In the genomic region with DNA sequence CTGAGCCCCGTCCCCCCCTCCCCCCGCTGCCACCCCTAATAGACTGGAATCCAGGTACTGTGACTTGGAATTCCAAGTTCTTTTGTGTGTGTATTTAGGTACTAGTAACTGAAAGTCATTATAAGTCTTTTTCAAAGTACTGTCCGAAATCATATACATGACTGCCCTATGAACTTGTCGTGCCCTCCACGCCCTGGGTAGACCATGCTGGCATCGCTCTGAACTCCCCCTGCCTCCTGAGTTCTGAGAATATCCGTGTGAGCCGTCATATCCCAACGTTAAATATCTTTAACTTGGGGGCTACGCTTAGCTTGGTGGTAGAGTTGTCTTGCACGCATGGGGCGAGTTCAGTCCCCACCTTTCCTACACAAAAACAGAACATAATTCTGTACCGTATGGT, we compare ENCODE assay signal across 9 mouse cellular contexts. TPM values are rescaled to one million over a fixed set of nuclear protein-coding genes. Genes with fewer than 3 reads are reported as not detected.
DNase-seq lines count a peak whose midpoint lies in the region; ATAC-seq and TF ChIP-seq lines count a peak whose summit lies in the region.
"Had no signal": no experiment of that assay in that cellular context is flagged by ENCODE, and none has a peak within 500 bp of the region (broad histone marks: within the 10 kb centered on the region; RNA-seq: fewer than 3 reads in every experiment).

No protein-coding gene starts in this region.

- H3K79me2 ChIP-seq in liver, adult 2 months (ENCODE audit: control insufficient read depth, insufficient read depth, low read length): no peaks in the 10 kb centered on the region

- no peak for ATAC-seq in embryonic facial prominence, embryonic 13.5 days (ENCODE audit: insufficient number of reproducible peaks, insufficient read depth, low FRiP score, low TSS enrichment, low read depth)
- ATAC-seq in intestine, embryonic 15.5 days: peak; percentile 14
- peak; percentile 7; the same call in 1 of the 2 replicates for ATAC-seq in neural tube, embryonic 13.5 days (ENCODE audit: low read depth)

- peak overlapping the region; percentile 89 for H3K9ac ChIP-seq in liver, adult 2 months (ENCODE audit: low read depth, low read length)
- peak overlapping the region; percentile 95 for H3K9ac ChIP-seq in embryonic facial prominence, embryonic 13.5 days
- peak overlapping the region; percentile 83 for H3K9ac ChIP-seq in intestine, embryonic 15.5 days
- H3K9ac ChIP-seq in neural tube, embryonic 13.5 days: peak overlapping the region; percentile 94

- H3K4me1 ChIP-seq in liver, adult 2 months (ENCODE audit: control insufficient read depth, insufficient read depth, low read length): peaks cover 6% of the 10 kb centered on the region
- H3K4me1 ChIP-seq in embryonic facial prominence, embryonic 13.5 days: peaks cover 11% of the 10 kb centered on the region
- H3K4me1 ChIP-seq in intestine, embryonic 15.5 days (replicated peaks): peaks cover 2% of the 10 kb centered on the region; the same call in 1 of the 2 replicates
- H3K4me1 ChIP-seq in neural tube, embryonic 13.5 days (replicated peaks): peaks cover 12% of the 10 kb centered on the region

- no peak for DNase-seq in liver, adult 2 months (ENCODE audit: extremely low read depth, low read depth, low spot score)
- no peak for DNase-seq in liver
- no peak for DNase-seq in urinary bladder, adult 18-20 months (ENCODE audit: low spot score in 2 of 2)
- DNase-seq in left cerebral cortex, adult 11 months (ENCODE audit: low spot score): no peak
- DNase-seq in adrenal gland, postnatal 10 days: no peak

- H3K9me3 ChIP-seq in embryonic facial prominence, embryonic 13.5 days: no peaks in the 10 kb centered on the region
- H3K9me3 ChIP-seq in intestine, embryonic 15.5 days: no peaks in the 10 kb centered on the region
- no peaks in the 10 kb centered on the region for H3K9me3 ChIP-seq in neural tube, embryonic 13.5 days

- TF ChIP-seq POLR2A in liver, adult 2 months (IDR thresholded peaks at IDR 0.05; ENCODE audit: extremely low read depth, insufficient read depth, low read length): no peak

- no peaks in the 10 kb centered on the region for H3K27me3 ChIP-seq in liver, adult 2 months (ENCODE audit: control insufficient read depth, insufficient read depth, low read length)
- H3K27me3 ChIP-seq in embryonic facial prominence, embryonic 13.5 days: no peaks in the 10 kb centered on the region
- no peaks in the 10 kb centered on the region for H3K27me3 ChIP-seq in intestine, embryonic 15.5 days (replicated peaks)
- H3K27me3 ChIP-seq in neural tube, embryonic 13.5 days: no peaks in the 10 kb centered on the region

- peak overlapping the region; percentile 86; the same call in 1 of the 2 replicates for H3K4me3 ChIP-seq in liver, adult 2 months (ENCODE audit: insufficient read depth, low read depth, low read length)
- H3K4me3 ChIP-seq in embryonic facial prominence, embryonic 13.5 days: peak overlapping the region; percentile 71
- peak overlapping the region; percentile 65 for H3K4me3 ChIP-seq in intestine, embryonic 15.5 days (replicated peaks)
- peak overlapping the region; percentile 75 for H3K4me3 ChIP-seq in neural tube, embryonic 13.5 days

- WGBS in liver, adult 2 months: 47% methylated on average over 13 of the region's 13 CpGs
- 50% methylated on average over 13 of the region's 13 CpGs for WGBS in embryonic facial prominence, embryonic 13.5 days
- WGBS in intestine, embryonic 15.5 days: 45% methylated on average over 13 of the region's 13 CpGs
- 53% methylated on average over 13 of the region's 13 CpGs for WGBS in neural tube, embryonic 13.5 days

- H3K36me3 ChIP-seq in liver, adult 2 months (ENCODE audit: control insufficient read depth, insufficient read depth, low read length): peaks cover 12% of the 10 kb centered on the region
- peaks cover 31% of the 10 kb centered on the region for H3K36me3 ChIP-seq in embryonic facial prominence, embryonic 13.5 days
- peaks cover 8% of the 10 kb centered on the region; the same call in 1 of the 2 replicates for H3K36me3 ChIP-seq in intestine, embryonic 15.5 days
- H3K36me3 ChIP-seq in neural tube, embryonic 13.5 days: peaks cover 28% of the 10 kb centered on the region

- peak overlapping the region; percentile 72 for H3K4me2 ChIP-seq in embryonic facial prominence, embryonic 13.5 days
- peak overlapping the region; percentile 67 for H3K4me2 ChIP-seq in intestine, embryonic 15.5 days (replicated peaks)
- peak overlapping the region; percentile 75 for H3K4me2 ChIP-seq in neural tube, embryonic 13.5 days

- H3K27ac ChIP-seq in liver, adult 2 months (replicated peaks; ENCODE audit: insufficient read depth, low read depth, low read length): peak overlapping the region; percentile 88; the same call in 1 of the 2 replicates
- peak overlapping the region; percentile 86; the same call in 1 of the 2 replicates for H3K27ac ChIP-seq in embryonic facial prominence, embryonic 13.5 days
- H3K27ac ChIP-seq in intestine, embryonic 15.5 days: 0 out of 2 replicates have a peak overlapping the region, but pooled peaks have one; percentile 86
- H3K27ac ChIP-seq in neural tube, embryonic 13.5 days (replicated peaks): 0 out of 2 replicates have a peak overlapping the region, but pooled peaks have one; percentile 92

- TF ChIP-seq CTCF in liver, adult 2 months (IDR thresholded peaks at IDR 0.05; ENCODE audit: low read depth, low read length): no peak

RNA-seq across cellular contexts. Expression of a gene that starts 0.7 kb away (rescaled TPM):
- total RNA-seq in liver, adult 2 months (2014; rRNA removed): 2.1 and 2.2 TPM in 2 replicates
- 1.8 and 3.2 TPM in 2 replicates for polyA plus RNA-seq in liver, adult 2 months (2012; rRNA removed)
- polyA plus RNA-seq in embryonic facial prominence, embryonic 13.5 days (2015; fragmentation: Nextera tagmentation; extraction: Ambion mirVana): 8.6 and 9.5 TPM in 2 replicates
- polyA plus RNA-seq in intestine, embryonic 15.5 days (2015; fragmentation: Nextera tagmentation; extraction: Ambion mirVana): 4.7 and 5.1 TPM in 2 replicates
- polyA plus RNA-seq in neural tube, embryonic 13.5 days (2015; fragmentation: Nextera tagmentation; extraction: Ambion mirVana): 6.9 and 7.0 TPM in 2 replicates
- total RNA-seq in adrenal gland, postnatal 10 days (2021): 1 to 10 TPM; 3.2 to 7.6 TPM

RNA-seq across cellular contexts. Expression of a gene that starts 3.9 kb away (rescaled TPM):
- 1.2 TPM in 1 of 2 replicates, not detected in the other for total RNA-seq in liver, adult 2 months (2014; rRNA removed)
- 0.31 TPM in 1 of 2 replicates, not detected in the other for polyA plus RNA-seq in liver, adult 2 months (2012; rRNA removed)
- 3.9 and 4.6 TPM in 2 replicates for polyA plus RNA-seq in embryonic facial prominence, embryonic 13.5 days (2015; fragmentation: Nextera tagmentation; extraction: Ambion mirVana)
- 1.5 and 2.2 TPM in 2 replicates for polyA plus RNA-seq in intestine, embryonic 15.5 days (2015; fragmentation: Nextera tagmentation; extraction: Ambion mirVana)
- polyA plus RNA-seq in neural tube, embryonic 13.5 days (2015; fragmentation: Nextera tagmentation; extraction: Ambion mirVana): 3.6 and 3.8 TPM in 2 replicates
- total RNA-seq in adrenal gland, postnatal 10 days (2021): not detected
- polyA plus RNA-seq: large intestine, adult 2 months had no signal

RNA-seq across cellular contexts. Expression of a gene that starts 24.2 kb away (rescaled TPM):
- total RNA-seq in liver, adult 2 months (2014; rRNA removed): 12.5 and 15.5 TPM in 2 replicates
- 27.5 and 37.9 TPM in 2 replicates for polyA plus RNA-seq in liver, adult 2 months (2012; rRNA removed)
- polyA plus RNA-seq in embryonic facial prominence, embryonic 13.5 days (2015; fragmentation: Nextera tagmentation; extraction: Ambion mirVana): 167 and 174 TPM in 2 replicates
- polyA plus RNA-seq in intestine, embryonic 15.5 days (2015; fragmentation: Nextera tagmentation; extraction: Ambion mirVana): 117 and 146 TPM in 2 replicates
- 133 and 136 TPM in 2 replicates for polyA plus RNA-seq in neural tube, embryonic 13.5 days (2015; fragmentation: Nextera tagmentation; extraction: Ambion mirVana)
- 10 to 100 TPM; 68.0 to 74.5 TPM for total RNA-seq in adrenal gland, postnatal 10 days (2021)

RNA-seq across cellular contexts. Expression of a gene that starts 42.3 kb away (rescaled TPM):
- 9.1 and 9.7 TPM in 2 replicates for total RNA-seq in liver, adult 2 months (2014; rRNA removed)
- polyA plus RNA-seq in liver, adult 2 months (2012; rRNA removed): 9.2 and 11.5 TPM in 2 replicates
- 9.6 and 12.3 TPM in 2 replicates for polyA plus RNA-seq in embryonic facial prominence, embryonic 13.5 days (2015; fragmentation: Nextera tagmentation; extraction: Ambion mirVana)
- 26.0 and 29.3 TPM in 2 replicates for polyA plus RNA-seq in intestine, embryonic 15.5 days (2015; fragmentation: Nextera tagmentation; extraction: Ambion mirVana)
- polyA plus RNA-seq in neural tube, embryonic 13.5 days (2015; fragmentation: Nextera tagmentation; extraction: Ambion mirVana): 17.1 and 22.3 TPM in 2 replicates
- 10 to 100 TPM; 18.2 to 22.5 TPM for total RNA-seq in adrenal gland, postnatal 10 days (2021)

RNA-seq across cellular contexts. Expression of a gene that starts 51.3 kb away (rescaled TPM):
- total RNA-seq in liver, adult 2 months (2014; rRNA removed): under 0.01 and 0.09 TPM in 2 replicates
- 0.04 TPM in 1 of 2 replicates, not detected in the other for polyA plus RNA-seq in liver, adult 2 months (2012; rRNA removed)
- 0.23 and 0.28 TPM in 2 replicates for polyA plus RNA-seq in embryonic facial prominence, embryonic 13.5 days (2015; fragmentation: Nextera tagmentation; extraction: Ambion mirVana)
- 2.3 and 2.8 TPM in 2 replicates for polyA plus RNA-seq in intestine, embryonic 15.5 days (2015; fragmentation: Nextera tagmentation; extraction: Ambion mirVana)
- polyA plus RNA-seq in neural tube, embryonic 13.5 days (2015; fragmentation: Nextera tagmentation; extraction: Ambion mirVana): 0.42 and 0.52 TPM in 2 replicates
- 10 to 100 TPM in 1 of 2 experiments, 1 to 10 TPM in 1; 8.1 to 17.5 TPM for total RNA-seq in adrenal gland, postnatal 10 days (2021)
